Mouse (Mus musculus) layer of hippocampus, adult 9-10 months (tissue): ENCODE measurements at regions not wholly inside any gene's neighbourhood (a gene's known extent, or its start where the extent isn't known, plus 50 kb on each side); places are given as distances from the start of the nearest gene placed in this dataset.
A peak's percentile ranks its signal among the peaks of the same experiment; 100 is the strongest.

Source experiments
- DNase-seq: peaks from one replicate; pipeline ENCODE4 v3.0.0; 2022; ENCODE audit warnings: low spot score

DNA sequence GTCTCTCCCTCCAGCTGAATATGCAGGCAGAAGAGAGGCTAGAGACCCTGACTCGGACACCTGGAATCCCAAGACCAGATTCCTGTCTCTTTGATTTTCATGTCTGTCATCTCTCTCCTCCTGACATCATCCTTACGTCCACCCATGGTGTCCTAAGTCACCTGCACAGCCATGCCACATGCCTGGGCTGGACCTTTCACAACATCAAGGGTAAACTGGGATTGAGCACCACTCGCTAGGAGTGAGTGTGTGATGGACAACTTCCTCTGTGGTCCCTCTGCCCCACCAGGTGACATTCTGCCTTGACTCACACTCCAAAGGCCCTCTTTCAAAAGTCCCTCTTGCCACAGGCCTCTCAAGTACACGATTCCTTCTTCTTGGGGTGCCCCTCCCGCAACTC is 244.1 kb downstream of the Bcl11b start:
- no peak for DNase-seq

DNA sequence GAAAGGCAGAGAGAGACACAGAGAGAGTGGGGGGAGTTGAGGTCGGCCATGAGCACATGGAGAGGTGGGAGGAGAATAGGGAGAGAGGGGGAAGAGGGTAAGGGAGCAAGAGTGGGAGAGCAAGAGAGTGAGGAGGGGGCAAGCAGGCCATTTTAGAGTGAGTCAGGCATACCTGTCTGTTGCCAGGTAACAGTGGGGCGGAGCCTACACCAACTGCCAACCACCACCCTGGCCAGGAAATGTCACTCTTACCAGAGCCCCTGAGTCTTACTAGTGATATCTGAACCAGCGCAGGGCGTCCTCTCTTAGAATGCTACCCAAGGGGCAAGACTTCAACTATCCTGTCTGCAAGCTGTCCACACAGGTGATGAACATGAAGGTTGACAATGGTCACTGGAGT is 243.5 kb downstream of the Bcl11b start:
- DNase-seq, result no peak

- DNase-seq, result no peak
Observed at GRCm38 (mm10) chr12:107762140-107762539, 241.3 kb downstream of the Bcl11b start.

DNA sequence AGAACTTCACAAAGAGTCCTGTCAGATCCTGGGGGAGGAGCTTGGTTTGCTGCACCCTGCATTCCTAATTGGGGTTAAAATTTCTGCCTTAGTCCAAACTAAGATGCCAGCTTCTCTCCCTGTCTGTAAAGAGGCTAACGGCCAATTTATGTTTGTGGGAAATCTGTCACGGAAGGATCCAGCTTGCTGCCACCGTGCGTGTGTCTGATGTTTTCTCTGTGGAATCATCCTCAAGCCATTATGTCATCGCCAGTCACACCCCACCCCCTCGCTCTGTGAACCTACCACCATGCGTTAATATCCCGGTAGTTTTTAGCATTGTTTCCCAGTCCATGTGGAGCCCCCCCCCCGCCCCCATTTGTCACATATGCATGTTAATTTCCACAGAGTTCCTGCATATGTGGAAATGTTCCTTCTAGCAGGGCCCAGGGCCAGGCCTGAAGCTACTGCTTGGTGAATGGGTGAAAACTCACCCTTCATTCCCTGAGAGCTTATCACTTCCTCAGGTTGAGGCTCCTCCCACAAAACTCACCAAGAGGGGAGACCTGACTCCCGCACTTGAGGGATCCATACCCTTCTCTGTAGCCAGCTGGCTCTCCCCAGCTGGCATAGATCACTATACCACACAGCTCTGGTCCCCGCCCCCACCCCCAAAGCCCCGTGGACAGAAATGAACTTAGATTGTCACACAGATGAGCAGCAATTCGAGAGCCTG is 233.4 kb downstream of the Bcl11b start:
- no peak for DNase-seq

- DNase-seq, result no peak
Observed at GRCm38 (mm10) chr12:107770516-107770836, 232.9 kb downstream of the Bcl11b start.

DNA sequence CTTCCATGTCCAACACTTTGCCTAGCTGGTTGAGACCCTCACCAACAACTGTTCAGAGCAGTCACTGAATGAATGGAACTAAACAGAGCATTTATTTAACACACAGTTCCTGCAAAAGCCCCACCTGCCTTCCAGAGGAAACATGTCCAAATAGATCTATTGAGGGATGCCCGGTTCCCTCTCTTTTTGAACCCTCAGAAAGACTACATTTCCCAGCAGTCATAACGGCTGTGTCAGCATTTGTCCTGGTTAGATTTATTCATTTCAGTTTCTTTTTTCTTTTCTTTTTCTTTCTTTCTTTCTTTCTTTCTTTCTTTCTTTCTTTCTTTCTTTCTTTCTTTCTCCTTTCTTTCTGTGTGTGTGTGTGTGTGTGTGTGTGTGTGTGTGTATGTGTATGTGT is 232.1 kb downstream of the Bcl11b start:
- no peak for DNase-seq

DNA sequence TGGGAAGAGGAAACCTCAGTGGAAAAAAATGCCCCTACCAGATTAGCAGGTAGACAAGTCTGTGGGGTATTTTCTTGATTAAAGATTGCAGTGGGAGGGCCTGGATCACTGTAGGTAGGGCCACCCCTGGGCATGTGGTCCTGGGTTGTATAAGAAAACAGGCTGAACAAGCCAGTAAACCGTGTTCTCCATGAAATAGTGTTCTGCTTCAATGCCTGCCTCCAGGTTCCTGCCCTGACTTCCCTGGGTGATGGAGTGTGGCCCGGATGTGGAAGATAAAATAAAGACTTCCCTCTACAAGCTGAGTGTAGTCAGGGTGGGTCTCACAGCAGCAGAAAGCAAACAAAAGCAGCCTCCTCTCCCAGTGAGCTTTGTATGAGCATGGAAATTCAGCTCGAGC is 231.6 kb downstream of the Bcl11b start:
- no peak for DNase-seq

GRCm38 (mm10) chr12:107778046-107778445 is 225.4 kb downstream of the Bcl11b start:
- DNase-seq, result no peak

DNA sequence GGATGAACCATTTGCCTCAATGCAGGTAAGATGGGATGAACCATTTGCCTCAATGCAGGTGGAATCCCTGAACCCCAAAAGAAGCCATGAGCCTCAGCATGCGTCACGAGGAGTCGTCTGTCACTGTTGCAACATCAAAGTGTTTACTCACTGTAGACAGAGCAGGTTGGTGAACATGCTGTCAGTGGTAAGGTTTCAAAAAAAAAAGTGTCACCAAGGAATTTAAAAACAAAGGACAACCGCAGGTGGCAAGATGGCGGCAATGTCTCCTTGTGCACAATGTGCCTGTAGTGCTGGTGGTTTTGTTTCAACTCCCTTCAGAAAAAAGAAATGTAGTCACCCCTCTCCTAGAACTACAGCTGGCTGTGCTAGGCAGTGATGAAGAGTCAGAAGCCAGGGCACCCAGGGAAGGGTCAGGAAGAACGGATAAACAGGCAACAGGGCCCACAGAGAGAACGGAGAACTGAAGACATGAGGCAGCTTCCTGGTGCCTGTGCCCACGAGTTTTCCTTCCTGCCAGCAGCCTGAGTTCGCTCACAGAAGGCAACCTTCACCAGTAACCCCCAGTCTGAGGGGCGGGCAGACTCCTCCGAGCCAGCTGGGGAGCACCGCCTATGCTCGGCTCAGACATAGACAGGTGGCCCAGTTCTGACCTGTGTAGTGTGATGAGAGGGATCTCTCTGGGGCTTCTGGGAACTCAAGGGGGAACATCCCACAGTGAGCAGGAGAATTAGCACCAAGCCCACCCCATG is 223.9 kb downstream of the Bcl11b start:
- no peak for DNase-seq

GRCm38 (mm10) chr12:107782147-107782546 is 221.3 kb downstream of the Bcl11b start:
- no peak for DNase-seq

GRCm38 (mm10) chr12:107783831-107784230 is 219.6 kb downstream of the Bcl11b start:
- DNase-seq, result no peak

DNA sequence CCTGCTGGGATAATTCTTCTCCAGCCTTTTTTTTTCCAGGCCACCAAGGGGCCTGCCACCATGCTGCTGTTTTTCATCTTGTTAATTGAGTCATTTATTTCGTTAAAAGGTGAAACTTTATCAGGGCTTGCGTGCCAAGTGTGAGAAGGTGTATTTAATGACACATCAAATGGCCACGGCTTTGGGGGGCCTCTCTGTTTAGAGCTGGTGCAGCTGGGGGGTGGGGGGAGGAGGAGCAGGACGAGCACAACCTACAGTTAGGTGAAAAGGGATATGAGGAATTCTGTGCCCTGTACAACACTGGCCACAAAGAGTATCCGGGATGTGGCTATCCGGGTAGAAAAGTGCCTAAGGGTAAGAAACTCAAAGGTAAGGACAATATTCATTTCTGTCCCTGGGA is 213.6 kb downstream of the Bcl11b start:
- no peak for DNase-seq

DNA sequence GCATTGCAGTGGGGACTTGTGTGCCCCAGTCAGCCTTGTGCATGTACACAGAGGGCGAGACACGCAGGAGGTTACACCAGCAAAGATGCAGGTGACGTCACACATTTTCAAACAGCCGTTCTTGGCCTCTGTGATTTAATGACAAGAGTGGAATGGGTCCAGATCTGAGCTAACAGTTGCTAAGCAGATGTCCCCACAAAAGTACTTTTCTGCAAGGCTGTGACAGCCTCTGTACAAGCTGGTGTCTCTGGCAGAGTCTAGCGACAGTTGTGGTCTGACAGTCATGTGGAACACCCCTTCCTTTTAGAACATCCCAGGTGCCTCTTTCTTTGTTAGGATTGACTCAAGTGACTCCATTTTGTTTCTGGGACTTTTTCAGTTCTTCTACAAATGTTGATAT is 203.1 kb downstream of the Bcl11b start:
- peak; percentile 46 for DNase-seq

DNA sequence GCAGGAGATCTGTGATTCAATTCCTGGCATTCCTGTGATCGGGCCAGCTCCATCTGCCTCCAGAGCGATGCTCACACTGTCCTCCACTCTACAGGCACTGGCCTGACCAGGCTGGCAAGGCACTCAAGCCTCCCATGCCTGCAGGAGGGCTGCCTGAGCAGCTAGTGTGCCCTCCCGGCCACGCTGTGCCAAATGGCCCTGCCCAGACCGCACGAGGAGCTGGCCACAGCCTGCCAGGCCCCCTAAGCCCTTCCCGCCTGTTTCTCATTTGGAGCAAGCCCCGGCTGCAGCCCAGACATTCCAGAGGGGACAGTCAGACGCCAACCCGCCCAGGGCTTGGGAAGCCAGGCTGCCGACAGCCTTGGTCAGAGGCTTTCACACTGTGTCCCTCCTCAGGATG is 195.8 kb downstream of the Bcl11b start:
- no peak for DNase-seq

DNA sequence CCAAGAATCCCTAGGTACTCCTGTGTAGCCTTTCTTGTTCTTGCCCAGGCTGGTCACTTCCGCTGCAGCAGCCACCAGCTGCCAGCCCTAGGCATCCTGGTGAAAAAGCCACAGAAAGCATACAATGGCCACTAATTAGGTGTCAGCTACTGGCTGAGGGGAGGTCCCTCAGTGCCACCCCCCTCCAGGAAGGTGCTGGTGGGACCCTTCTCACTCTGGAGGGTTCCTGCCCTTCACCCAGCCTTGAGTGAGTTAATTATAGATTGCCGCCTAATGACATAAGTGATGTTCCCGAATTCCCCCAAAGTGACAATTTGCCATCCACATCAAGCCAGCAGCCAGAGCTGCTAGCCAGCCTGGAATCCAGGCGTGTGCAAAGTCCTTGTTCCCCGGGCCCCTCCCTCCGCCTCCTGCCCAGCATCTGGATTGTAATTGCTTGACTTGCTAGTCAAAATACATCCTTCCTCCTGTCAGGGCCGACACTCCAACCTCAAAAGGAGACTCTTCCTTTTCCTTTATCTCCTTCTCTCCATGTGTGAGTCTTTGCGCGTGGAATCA is 195.2 kb downstream of the Bcl11b start:
- no peak for DNase-seq

DNA sequence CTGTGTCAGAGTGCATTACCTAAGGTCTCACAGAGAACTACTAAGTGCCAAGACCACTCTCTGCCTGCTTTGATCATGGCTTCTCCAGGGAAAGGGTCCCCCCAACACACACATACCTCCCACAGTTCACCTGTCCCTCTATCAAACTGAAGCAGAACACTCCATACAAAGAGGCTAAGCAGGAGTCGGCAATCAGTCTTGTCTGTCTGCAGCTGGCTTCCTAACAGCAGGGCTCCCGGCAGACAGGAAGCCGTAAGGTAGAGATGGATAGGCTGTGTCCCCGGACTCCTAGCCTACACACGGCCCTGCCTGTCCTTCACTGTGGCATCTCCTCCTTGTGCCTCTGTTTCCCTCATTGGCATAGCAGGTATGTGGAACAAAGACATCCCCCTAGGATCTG is 192.2 kb downstream of the Bcl11b start:
- DNase-seq, result no peak

DNA sequence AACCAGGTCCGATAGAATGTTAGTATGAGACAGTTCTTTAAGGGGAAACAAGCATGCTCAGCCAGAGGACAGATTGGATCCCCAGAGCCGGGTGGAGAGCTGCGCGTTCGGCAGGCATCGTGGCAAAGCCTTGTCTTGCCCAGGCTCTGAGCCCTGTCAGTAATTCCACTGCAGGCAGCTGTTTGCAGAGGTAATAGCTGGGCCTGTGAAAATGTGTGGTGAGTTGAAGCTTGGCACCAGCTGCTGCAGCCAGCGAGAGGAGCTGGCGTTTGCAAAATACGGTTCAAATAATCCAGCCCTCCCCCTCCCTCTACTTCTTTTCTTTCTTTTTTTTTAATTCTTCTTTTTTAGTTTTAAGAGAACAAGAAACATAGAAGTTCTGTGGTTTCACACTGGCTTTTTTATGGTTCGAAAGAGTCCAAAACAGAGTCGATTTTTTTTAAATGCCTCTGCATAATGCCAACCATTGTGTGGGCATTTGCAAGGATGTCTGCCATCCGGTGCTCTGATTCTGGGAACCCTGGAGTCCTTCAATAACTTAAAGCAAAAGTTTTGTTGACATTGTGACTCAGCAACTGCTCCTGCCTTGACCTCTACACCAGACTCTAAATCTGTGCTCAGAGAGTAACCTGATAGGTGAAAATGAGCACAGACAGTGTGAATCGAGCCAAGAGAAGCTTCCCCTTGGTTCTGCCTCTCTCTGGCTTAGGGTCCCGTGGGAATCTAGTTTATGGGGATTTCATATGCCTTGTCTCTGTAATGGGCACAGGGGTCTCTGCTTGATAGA is 190.7 kb downstream of the Bcl11b start:
- DNase-seq, result no peak

DNA sequence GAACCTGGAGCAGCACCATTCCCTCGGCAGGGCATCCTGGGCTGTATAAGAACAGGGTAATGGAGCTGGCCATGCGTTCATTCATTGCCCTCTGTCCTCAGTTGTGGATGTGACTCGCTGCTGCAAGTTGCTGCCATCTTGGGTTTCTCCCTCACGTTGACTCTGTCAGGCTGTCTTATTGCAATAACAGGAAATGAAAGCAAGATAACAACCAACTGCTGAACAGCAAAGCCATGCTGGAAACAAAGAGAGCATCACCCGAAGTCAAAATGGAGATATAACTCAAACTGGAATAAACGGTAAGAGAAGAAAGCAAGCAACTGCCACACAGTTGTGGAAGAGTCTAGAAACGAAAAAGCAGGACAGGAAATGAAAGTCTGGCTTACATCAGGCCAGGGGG is 188.5 kb downstream of the Bcl11b start:
- DNase-seq, result no peak

- DNase-seq, result peak; percentile 42
Observed at GRCm38 (mm10) chr12:107823768-107824394, 179.5 kb downstream of the Bcl11b start.

DNA sequence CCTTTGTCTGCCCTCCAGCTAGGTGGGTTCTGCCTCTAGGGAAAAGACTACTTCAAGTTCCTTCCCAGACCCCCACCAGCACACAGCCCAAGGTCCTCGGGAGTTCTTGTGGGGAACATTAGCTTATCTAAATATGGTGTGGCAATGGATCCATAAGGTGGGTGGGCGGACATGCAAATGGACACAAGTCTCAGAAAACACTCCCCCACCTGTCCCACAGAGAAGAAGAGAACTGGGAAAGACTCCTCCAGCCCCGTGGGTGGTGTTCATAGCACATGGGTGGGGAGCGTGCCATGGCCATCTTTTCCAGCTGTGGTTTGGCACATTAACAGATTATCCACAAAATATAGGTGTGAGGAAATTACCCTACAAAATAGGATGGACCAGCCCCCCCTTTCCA is 177.5 kb downstream of the Bcl11b start:
- DNase-seq, result no peak

- DNase-seq, result no peak
Observed at GRCm38 (mm10) chr12:107831400-107832128, 171.8 kb downstream of the Bcl11b start.

DNA sequence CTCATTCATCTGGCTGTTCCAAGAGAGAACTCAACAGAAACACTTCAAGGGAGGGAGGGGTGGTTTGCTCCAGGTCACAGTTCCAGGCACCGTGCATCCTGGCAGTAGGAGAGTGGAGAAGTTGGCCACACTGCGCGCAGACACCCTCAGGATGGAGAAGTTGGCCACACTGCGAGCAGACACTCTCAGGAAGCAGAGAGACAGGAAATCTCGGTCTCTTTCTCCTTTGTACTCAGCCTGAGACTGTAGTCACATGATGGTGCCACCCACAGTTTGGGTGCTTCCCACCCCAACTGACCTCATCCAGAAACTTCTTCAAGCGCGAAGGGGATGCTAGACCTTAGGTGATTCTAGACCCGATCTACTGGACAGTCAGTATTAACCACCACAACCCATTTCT is 170.4 kb downstream of the Bcl11b start:
- DNase-seq, result no peak
